Mouse (Mus musculus): ENCODE measurements at regions not wholly inside any gene's neighbourhood (a gene's known extent, or its start where the extent isn't known, plus 50 kb on each side); places are given as distances from the start of the nearest gene placed in this dataset.
A peak's percentile ranks its signal among the peaks of the same experiment; 100 is the strongest.

- Histone ChIP-seq H3K36me3 (ENCODE audit: control insufficient read depth, insufficient read depth, low read length) (no peaks in the 10 kb centered on the region), H3K27ac (ENCODE audit: low read length) (peak overlapping the region; percentile 51; the same call in 1 of the 2 replicates), H3K9me3 (ENCODE audit: control insufficient read depth, low read length) (no peaks in the 10 kb centered on the region), H3K9ac (ENCODE audit: low read length) (no peak overlapping the region), H3K4me1 (replicated peaks; ENCODE audit: control insufficient read depth, insufficient read depth, low read length) (peaks cover 9% of the 10 kb centered on the region), H3K27me3 (ENCODE audit: control insufficient read depth, insufficient read depth, low read depth, low read length) (no peaks in the 10 kb centered on the region), H3K4me2 (ENCODE audit: low read depth, low read length) (peak overlapping the region; percentile 52), H3K4me3 (ENCODE audit: low read length) (no peak overlapping the region)
- no peak for ATAC-seq (ENCODE audit: low read depth)
- WGBS: 34% methylated on average over 14 of the region's 14 CpGs
These were observed 451.5 kb upstream of the Ubash3b start for GRCm38 (mm10) chr9:41612802-41613550.

- Histone ChIP-seq H3K4me1 (replicated peaks; ENCODE audit: control insufficient read depth, insufficient read depth, low read length) (peaks cover 9% of the 10 kb centered on the region), H3K9ac (ENCODE audit: low read length) (no peak overlapping the region), H3K27ac (ENCODE audit: low read length) (peak overlapping the region; percentile 51; the same call in 1 of the 2 replicates), H3K36me3 (ENCODE audit: control insufficient read depth, insufficient read depth, low read length) (no peaks in the 10 kb centered on the region), H3K9me3 (ENCODE audit: control insufficient read depth, low read length) (no peaks in the 10 kb centered on the region), H3K27me3 (ENCODE audit: control insufficient read depth, insufficient read depth, low read depth, low read length) (no peaks in the 10 kb centered on the region), H3K4me3 (ENCODE audit: low read length) (no peak overlapping the region; the same call in 1 of the 2 replicates), H3K4me2 (ENCODE audit: low read depth, low read length) (peak overlapping the region; percentile 52)
- ATAC-seq (ENCODE audit: low read depth): 0 out of 2 replicates have a peak, but pooled peaks have one; percentile 26
- 5% methylated on average over 7 of the region's 7 CpGs for WGBS
These were observed 450.9 kb upstream of the Ubash3b start for GRCm38 (mm10) chr9:41612452-41612795.

GRCm38 (mm10) chr9:41611534-41612451 is 450.3 kb upstream of the Ubash3b start:
- H3K27ac ChIP-seq (ENCODE audit: low read length): no peak overlapping the region
- no peaks in the 10 kb centered on the region for H3K36me3 ChIP-seq (ENCODE audit: control insufficient read depth, insufficient read depth, low read length)
- peak overlapping the region; percentile 33 for H3K4me3 ChIP-seq (ENCODE audit: low read length)
- H3K4me2 ChIP-seq (ENCODE audit: low read depth, low read length): peak overlapping the region; percentile 52
- peak; percentile 90 for ATAC-seq (ENCODE audit: low read depth)
- H3K4me1 ChIP-seq (replicated peaks; ENCODE audit: control insufficient read depth, insufficient read depth, low read length): peaks cover 9% of the 10 kb centered on the region
- H3K27me3 ChIP-seq (ENCODE audit: control insufficient read depth, insufficient read depth, low read depth, low read length): no peaks in the 10 kb centered on the region
- 12% methylated on average over 11 of the region's 11 CpGs for WGBS
- H3K9me3 ChIP-seq (ENCODE audit: control insufficient read depth, low read length): no peaks in the 10 kb centered on the region
- no peak overlapping the region for H3K9ac ChIP-seq (ENCODE audit: low read length)

- no peak for ATAC-seq (ENCODE audit: low read depth)
- WGBS: 26% methylated on average over 4 of the region's 4 CpGs
- Histone ChIP-seq H3K9me3 (ENCODE audit: control insufficient read depth, low read length) (no peaks in the 10 kb centered on the region), H3K4me1 (replicated peaks; ENCODE audit: control insufficient read depth, insufficient read depth, low read length) (peaks cover 9% of the 10 kb centered on the region), H3K27ac (ENCODE audit: low read length) (peak overlapping the region; percentile 50; the same call in 1 of the 2 replicates), H3K27me3 (ENCODE audit: control insufficient read depth, insufficient read depth, low read depth, low read length) (no peaks in the 10 kb centered on the region), H3K36me3 (ENCODE audit: control insufficient read depth, insufficient read depth, low read length) (no peaks in the 10 kb centered on the region), H3K4me3 (ENCODE audit: low read length) (no peak overlapping the region), H3K4me2 (ENCODE audit: low read depth, low read length) (no peak overlapping the region), H3K9ac (ENCODE audit: low read length) (no peak overlapping the region)
These were observed 448.9 kb upstream of the Ubash3b start for GRCm38 (mm10) chr9:41610347-41610746.

GRCm38 (mm10) chr9:41606136-41606535 is 444.6 kb upstream of the Ubash3b start:
- 61% methylated on average over 1 of the region's 1 CpGs for WGBS

GRCm38 (mm10) chr9:41604916-41605315 is 443.4 kb upstream of the Ubash3b start:
- H3K4me1 ChIP-seq (replicated peaks; ENCODE audit: control insufficient read depth, insufficient read depth, low read length): peaks cover 4% of the 10 kb centered on the region; the same call in 1 of the 2 replicates
- ATAC-seq (ENCODE audit: low read depth): no peak
- WGBS: 67% methylated on average over 1 of the region's 1 CpGs

More at GRCm38 (mm10) chr9:41606136-41606535, 444.6 kb upstream of the Ubash3b start:
- H3K9ac ChIP-seq (ENCODE audit: low read length): no peak overlapping the region
- H3K9me3 ChIP-seq (ENCODE audit: control insufficient read depth, low read length): no peaks in the 10 kb centered on the region
- no peak for ATAC-seq (ENCODE audit: low read depth)
- H3K27ac ChIP-seq (ENCODE audit: low read length): no peak overlapping the region
- H3K4me2 ChIP-seq (ENCODE audit: low read depth, low read length): no peak overlapping the region
- no peaks in the 10 kb centered on the region for H3K27me3 ChIP-seq (ENCODE audit: control insufficient read depth, insufficient read depth, low read depth, low read length)
- no peaks in the 10 kb centered on the region for H3K36me3 ChIP-seq (ENCODE audit: control insufficient read depth, insufficient read depth, low read length)
- H3K4me3 ChIP-seq (ENCODE audit: low read length): no peak overlapping the region
- H3K4me1 ChIP-seq (replicated peaks; ENCODE audit: control insufficient read depth, insufficient read depth, low read length): peaks cover 4% of the 10 kb centered on the region; the same call in 1 of the 2 replicates

GRCm38 (mm10) chr9:41600778-41601177 is 439.3 kb upstream of the Ubash3b start:
- no peaks in the 10 kb centered on the region for H3K27me3 ChIP-seq (ENCODE audit: control insufficient read depth, insufficient read depth, low read depth, low read length)
- peak; percentile 12; the same call in 1 of the 2 replicates for ATAC-seq (ENCODE audit: low read depth)
- H3K36me3 ChIP-seq (ENCODE audit: control insufficient read depth, insufficient read depth, low read length): no peaks in the 10 kb centered on the region
- no peak overlapping the region for H3K27ac ChIP-seq (ENCODE audit: low read length)
- H3K9ac ChIP-seq (ENCODE audit: low read length): no peak overlapping the region
- 13% methylated on average over 3 of the region's 3 CpGs for WGBS
- no peak overlapping the region for H3K4me2 ChIP-seq (ENCODE audit: low read depth, low read length)
- H3K4me3 ChIP-seq (ENCODE audit: low read length): no peak overlapping the region
- peaks cover 7% of the 10 kb centered on the region; the same call in 1 of the 2 replicates for H3K4me1 ChIP-seq (replicated peaks; ENCODE audit: control insufficient read depth, insufficient read depth, low read length)
- H3K9me3 ChIP-seq (ENCODE audit: control insufficient read depth, low read length): no peaks in the 10 kb centered on the region

More at GRCm38 (mm10) chr9:41604916-41605315, 443.4 kb upstream of the Ubash3b start:
- no peak overlapping the region for H3K9ac ChIP-seq (ENCODE audit: low read length)
- no peaks in the 10 kb centered on the region for H3K9me3 ChIP-seq (ENCODE audit: control insufficient read depth, low read length)
- no peaks in the 10 kb centered on the region for H3K36me3 ChIP-seq (ENCODE audit: control insufficient read depth, insufficient read depth, low read length)
- no peak overlapping the region for H3K4me2 ChIP-seq (ENCODE audit: low read depth, low read length)
- no peaks in the 10 kb centered on the region for H3K27me3 ChIP-seq (ENCODE audit: control insufficient read depth, insufficient read depth, low read depth, low read length)
- no peak overlapping the region for H3K27ac ChIP-seq (ENCODE audit: low read length)
- no peak overlapping the region for H3K4me3 ChIP-seq (ENCODE audit: low read length)

DNA sequence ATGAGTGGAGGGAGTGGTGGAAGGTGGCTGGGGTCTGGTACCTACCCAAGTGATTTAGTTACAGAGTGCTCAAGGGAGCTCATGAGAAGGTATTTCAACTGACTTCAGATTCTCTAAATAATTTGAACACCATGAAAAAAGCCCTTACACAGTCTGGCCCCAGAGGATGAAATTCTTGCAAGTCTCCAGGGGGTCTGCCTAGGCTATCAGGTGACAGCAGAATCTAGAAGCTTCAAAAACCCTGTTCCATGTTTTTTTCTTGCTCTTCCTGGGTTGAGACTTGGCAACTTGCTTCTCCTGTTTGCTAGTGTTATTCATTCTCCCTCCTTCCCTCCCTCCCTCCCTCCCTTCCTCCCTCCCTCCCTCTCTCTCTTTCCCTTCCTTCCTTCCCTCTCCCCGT is 438.4 kb upstream of the Ubash3b start:
- Histone ChIP-seq H3K27ac (ENCODE audit: low read length) (no peak overlapping the region), H3K9ac (ENCODE audit: low read length) (no peak overlapping the region), H3K4me1 (replicated peaks; ENCODE audit: control insufficient read depth, insufficient read depth, low read length) (peaks cover 8% of the 10 kb centered on the region; the same call in 1 of the 2 replicates), H3K9me3 (ENCODE audit: control insufficient read depth, low read length) (no peaks in the 10 kb centered on the region), H3K27me3 (ENCODE audit: control insufficient read depth, insufficient read depth, low read depth, low read length) (no peaks in the 10 kb centered on the region), H3K4me2 (ENCODE audit: low read depth, low read length) (no peak overlapping the region), H3K36me3 (ENCODE audit: control insufficient read depth, insufficient read depth, low read length) (no peaks in the 10 kb centered on the region), H3K4me3 (ENCODE audit: low read length) (no peak overlapping the region)
- no peak for ATAC-seq (ENCODE audit: low read depth)
- 38% methylated on average over 1 of the region's 1 CpGs for WGBS

DNA sequence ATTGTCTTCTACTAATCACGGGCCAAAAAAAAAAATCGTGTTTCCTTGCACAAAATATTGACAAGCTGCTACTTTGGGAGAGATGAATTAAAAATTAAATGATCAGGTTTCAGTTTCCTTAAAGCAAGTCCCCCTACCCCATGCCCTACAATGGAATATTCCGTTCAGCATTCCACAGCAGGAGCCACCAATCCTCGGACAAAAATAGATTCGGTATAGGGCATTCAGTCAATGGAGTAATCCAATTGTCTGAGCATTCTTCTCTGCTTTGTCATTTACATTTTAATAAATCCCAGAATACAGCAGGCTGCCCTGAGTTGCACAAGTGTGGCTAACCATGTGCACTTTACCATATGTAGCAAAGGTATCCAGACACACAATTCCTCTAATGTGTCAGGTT is 434.3 kb upstream of the Ubash3b start:
- Histone ChIP-seq H3K4me1 (replicated peaks; ENCODE audit: control insufficient read depth, insufficient read depth, low read length) (peaks cover 9% of the 10 kb centered on the region; the same call in 1 of the 2 replicates), H3K4me2 (ENCODE audit: low read depth, low read length) (no peak overlapping the region)
- WGBS: 47% methylated on average over 5 of the region's 5 CpGs

More for the DNA sequence above, 434.3 kb upstream of the Ubash3b start:
- Histone ChIP-seq H3K9me3 (ENCODE audit: control insufficient read depth, low read length) (no peaks in the 10 kb centered on the region), H3K4me3 (ENCODE audit: low read length) (no peak overlapping the region), H3K27ac (ENCODE audit: low read length) (no peak overlapping the region), H3K27me3 (ENCODE audit: control insufficient read depth, insufficient read depth, low read depth, low read length) (no peaks in the 10 kb centered on the region), H3K36me3 (ENCODE audit: control insufficient read depth, insufficient read depth, low read length) (no peaks in the 10 kb centered on the region), H3K9ac (ENCODE audit: low read length) (no peak overlapping the region)
- no peak for ATAC-seq (ENCODE audit: low read depth)
